Mouse (Mus musculus): Measurements from ENCODE around the gene Cirbp.

DNA sequence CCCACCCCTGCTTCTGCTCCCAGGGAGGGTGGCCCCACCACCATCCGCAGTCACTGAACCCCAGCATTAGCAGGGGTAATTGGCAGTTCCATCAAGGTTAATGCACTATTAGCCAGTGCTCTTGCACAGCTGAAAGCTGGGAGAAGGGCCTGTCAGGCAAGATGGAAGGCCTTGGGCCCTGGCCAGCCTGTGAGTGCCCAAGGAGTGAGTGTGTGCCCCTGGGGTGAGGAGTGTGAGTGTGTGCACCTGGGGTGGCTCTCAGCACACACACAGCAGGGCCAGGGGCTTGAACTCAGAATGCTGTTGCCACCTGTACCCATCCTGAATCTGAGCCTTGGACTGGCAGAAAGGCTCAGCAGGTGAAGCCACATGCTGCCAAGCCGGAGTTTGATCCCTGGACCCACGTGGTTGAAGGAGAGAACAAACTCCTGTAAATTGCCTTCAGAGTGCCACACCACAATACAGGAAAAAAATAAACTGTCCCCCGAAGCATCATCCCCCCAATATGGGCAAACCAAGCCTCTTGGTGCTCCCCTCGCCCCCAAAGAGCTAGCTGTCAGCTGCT lies 10.6 kb downstream of the Cirbp start:
- TF ChIP-seq EP300 (IDR thresholded peaks at IDR 0.05; ENCODE audit: low read depth) (no peak), CTCF (IDR thresholded peaks at IDR 0.05; ENCODE audit: low read depth) (no peak)
